Mouse (Mus musculus) adrenal gland, adult 18-20 months (tissue): ENCODE results near the gene Itga7. TPM values are rescaled to one million over a fixed set of nuclear protein-coding genes. Genes with fewer than 3 reads are reported as not detected.

Experiments used
- DNase-seq, 2 experiments: peaks; one replicate each; pipeline ENCODE4 v3.0.0; 2021 to 2022; ENCODE audit warnings: low spot score in 2 of 2
- long read RNA-seq, 2 experiments: library from polyadenylated mRNA; stranded (forward); transcript quantifications; one replicate each; pipeline ENCODE4 v2.0.0; 2021
- total RNA-seq, 2 experiments: library from RNA; stranded (reverse); gene quantifications; 1 replicate in 1 of 2; 2 replicates in 1 of 2; pipeline ENCODE4 v1.2.3; 2021

Itga7 gene
- total RNA-seq: 10 to 100 TPM; 10.7 to 25.7 TPM
- long read RNA-seq, experiment 1, full-length matches to known transcripts: 18 of 25 reads
- long read RNA-seq, experiment 1, partial matches to known transcripts: 3 of 25 reads
- long read RNA-seq, experiment 1, other reads (novel, unspliced or antisense): 4 of 25 reads
- long read RNA-seq, experiment 2, full-length matches to known transcripts: 1 of 10 reads
- long read RNA-seq, experiment 2, partial matches to known transcripts: 7 of 10 reads
- long read RNA-seq, experiment 2, other reads (novel, unspliced or antisense): 2 of 10 reads

- DNase-seq: peak in 1 of 2 experiments; percentile 44
Measured at GRCm38 (mm10) chr10:128933574-128933973, at the start of gene Itga7. TSS of gene Itga7 (plus strand) at chr10:128933818.

- DNase-seq: no peak
Measured at GRCm38 (mm10) chr10:128888941-128889827, 44.4 kb upstream of the Itga7 start.

DNA sequence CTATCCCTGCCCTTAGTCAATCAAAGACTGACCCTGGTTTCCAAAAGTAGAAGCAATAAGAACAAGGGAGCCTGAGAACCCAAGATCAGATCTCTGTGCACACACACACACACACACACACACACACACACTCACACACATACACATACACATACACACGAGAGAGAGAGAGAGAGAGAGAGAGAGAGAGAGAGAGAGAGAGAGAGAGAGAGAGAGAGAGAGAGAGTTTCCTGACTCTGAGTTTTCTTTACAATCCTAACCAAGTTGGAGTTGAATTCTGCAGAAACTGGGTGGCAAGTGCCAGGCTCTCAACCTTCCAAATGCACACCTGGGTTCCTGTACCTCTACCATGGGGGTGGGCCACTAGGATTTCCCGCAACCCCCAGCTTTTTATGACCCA lies 43.8 kb upstream of the Itga7 start:
- no peak for DNase-seq

GRCm38 (mm10) chr10:128890383-128891295 lies 43.0 kb upstream of the Itga7 start:
- DNase-seq: no peak

DNA sequence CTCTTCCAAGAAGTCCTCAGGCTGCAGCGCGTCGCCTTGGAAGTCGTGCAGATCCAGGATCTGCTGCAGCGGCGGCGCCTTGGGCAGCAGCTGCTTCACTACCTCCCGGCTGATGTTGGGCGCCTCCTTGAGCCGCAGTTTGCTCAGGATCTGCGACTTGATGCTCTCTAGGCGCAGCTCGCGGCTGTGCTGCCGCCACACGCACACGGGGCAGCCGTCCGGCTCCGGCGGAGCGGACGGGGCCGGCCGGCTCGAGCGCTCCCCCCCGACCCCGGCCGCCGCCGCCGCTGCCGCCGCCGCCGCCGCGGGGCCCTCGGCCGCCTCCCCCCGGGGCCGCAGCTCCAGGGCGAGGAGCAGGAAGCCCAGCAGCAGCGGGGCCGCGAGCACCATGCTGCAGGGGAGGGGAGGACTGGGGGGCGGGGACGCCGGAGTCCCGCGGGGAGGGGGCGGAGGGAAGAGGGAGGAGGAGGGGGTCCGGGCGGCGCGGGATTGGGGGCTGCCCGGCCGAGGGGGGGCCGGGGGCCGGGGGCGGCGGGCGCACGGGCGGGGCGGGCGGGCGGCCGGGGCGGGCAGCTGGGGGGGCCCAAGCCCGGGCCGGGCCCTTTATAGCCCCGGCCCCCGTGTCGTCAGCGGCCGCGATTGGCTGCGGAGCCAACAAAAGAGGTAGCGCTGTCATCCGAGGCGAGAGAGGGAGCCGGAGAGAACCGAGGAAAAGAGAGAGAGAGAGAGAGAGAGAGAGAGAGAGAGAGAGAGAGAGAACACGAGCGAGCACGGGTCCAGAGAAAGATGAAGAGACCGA lies 42.1 kb upstream of the Itga7 start, which contains the start of gene Gdf11:
Gene Gdf11 (minus strand): TSS at position 423 of the 799 bp plus-strand sequence.
- peak; percentile 31 to 39 for DNase-seq

DNA sequence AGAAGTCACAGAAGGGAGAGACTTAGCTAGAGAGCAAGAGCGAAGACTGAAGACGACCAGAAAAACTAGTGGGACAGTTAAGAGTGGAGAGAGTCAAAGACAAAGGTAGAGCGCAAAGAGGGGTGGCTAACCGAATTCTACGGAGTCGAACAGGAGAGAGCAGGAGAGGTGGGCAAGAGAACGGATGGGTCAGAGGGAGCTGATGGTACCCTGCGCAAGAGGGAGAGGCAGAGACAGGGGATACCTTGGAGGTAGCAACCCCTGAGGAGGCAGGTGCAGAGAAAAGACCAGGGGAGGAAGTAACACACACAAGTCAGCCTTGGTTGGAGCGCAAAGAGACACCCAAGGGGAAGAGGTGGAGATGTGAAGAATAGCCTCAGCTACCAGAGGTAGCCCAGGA lies 41.4 kb upstream of the Itga7 start:
- no peak for DNase-seq

DNA sequence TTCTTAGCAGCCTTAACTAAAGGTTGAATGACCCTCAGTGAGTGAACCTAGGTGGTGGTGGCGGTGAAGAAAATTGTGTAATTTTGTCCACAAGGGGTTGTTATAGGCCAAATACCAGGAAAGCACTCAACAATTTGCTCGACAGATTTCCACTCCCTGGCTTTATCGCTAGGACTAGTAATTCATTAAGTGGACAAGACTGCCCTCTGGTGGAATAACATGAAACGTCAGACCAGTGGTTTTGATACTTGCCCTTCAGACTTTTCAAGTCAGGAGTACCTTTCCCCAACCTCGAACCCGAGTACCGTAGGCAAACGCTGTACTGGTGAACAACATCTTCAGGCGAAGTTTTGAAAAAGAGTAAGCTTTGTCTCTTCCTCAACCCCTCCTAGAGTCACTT lies 38.2 kb upstream of the Itga7 start:
- peak in 1 of 2 experiments; percentile 71 for DNase-seq

- DNase-seq: no peak
Measured at GRCm38 (mm10) chr10:128895952-128896693, 37.5 kb upstream of the Itga7 start.

DNA sequence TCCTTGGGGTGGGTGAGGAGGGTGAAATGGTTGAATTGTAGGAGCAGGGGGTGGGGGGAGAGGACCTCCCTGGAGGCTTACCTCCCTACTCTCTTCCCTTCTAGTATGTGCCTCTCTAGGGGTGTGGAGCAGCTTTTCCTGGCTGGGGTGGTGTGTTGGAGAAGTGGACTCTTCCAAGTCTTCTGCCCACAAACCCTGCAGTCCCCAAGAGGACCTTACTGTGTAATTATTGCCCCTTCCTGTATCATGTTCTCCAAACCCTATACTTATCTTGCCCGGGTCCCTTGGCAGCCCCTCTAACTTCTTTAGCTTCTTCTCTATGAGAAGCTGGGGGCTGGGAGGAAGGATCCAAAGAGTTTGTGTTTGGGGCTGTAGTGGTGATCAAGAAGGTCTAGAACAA lies 36.8 kb upstream of the Itga7 start:
- no peak for DNase-seq

- DNase-seq: no peak
Measured at GRCm38 (mm10) chr10:128897501-128897900, 36.1 kb upstream of the Itga7 start.

- DNase-seq: no peak
Measured at GRCm38 (mm10) chr10:128899759-128900490, 33.7 kb upstream of the Itga7 start.

DNA sequence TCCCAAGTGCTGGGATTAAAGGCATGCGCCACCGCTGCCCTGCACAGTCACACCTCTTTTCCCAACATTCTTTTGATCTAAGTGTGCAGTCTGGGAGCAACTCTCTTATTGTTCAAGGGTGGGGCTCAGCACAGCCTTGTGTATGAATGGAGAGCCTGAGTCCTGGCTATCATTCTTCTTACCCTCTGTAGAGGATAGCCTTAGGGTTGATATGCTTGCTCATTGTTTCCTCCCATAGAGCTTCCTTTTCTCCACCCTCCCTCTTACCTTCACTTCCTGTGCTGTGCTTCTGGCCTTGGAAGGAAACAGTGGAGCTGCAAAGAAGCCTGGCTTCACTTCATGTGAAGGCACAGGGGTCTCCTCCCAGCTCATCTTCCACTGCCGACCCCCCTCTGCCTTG lies 32.9 kb upstream of the Itga7 start, which contains the start of gene Cd63:
Gene Cd63 (plus strand): TSS at position 292 of the 400 bp plus-strand sequence.
- DNase-seq: no peak

DNA sequence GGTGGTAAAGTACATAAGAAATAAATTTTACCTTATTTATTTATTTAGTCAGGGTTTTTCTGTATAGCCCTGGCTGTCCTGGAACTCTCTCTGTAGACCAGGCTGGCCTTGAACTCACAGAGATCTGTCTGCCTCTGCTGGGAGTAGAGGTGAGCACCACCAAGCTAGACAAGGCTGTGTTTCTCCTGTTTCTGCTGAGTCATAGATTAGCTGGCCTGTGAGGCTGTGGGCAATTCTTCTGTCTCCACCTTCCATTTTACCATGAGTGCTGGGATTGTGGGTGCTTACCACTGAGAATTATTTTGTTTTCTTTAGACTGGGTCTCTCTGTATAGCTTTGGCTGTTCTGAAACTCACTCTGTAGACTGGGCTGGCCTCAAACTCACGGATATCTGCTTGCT lies 32.2 kb upstream of the Itga7 start:
- DNase-seq: no peak

DNA sequence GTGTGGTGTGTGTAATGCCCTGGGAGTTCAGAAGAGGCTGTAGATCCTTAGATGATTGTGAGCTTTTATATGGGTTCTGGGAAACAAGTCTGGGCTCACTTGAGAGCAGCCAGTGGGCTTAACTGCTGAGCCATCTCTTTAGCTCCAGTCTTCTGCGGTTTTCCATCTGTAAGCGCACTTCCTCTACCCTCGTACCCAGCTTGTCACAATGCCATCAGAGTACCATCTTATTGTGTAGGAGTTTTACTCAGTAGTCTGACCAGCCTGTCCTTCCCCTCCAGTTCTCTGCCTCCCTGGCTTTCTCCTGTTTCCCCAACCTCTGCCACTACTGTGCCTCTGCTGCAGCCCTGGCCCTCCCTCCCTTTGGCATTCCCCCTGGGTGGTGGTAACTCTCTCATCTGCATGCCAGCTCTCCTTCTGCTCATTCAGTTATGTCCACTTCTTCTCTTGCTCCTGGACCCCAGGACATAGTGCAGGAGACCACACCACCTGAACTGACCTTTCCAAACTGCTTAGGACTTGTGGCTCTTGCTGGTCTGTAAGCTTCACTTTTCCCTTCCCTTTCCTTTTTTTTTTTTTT lies 31.1 kb upstream of the Itga7 start:
- DNase-seq: no peak

DNA sequence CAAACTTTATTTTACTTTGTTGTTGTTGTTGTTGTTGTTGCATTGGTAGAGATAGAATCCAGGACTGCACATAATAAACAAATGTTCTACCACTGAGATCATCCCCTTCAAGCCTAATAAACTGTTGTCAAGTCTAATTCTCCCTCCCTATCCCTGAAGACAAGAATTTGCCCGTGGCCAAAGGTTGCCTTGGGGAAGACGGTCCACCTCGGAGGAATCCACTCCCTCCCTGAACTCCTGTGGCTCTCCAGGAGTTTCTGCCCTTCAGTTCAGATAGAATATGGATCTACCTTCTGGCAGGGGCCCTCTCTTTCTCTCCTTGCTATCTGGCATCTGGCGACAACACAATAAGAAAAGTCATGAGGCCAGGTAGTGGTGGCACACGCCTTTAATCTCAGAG lies 28.8 kb upstream of the Itga7 start:
- DNase-seq: no peak

GRCm38 (mm10) chr10:128908778-128909448 lies 24.7 kb upstream of the Itga7 start:
- no peak for DNase-seq

DNA sequence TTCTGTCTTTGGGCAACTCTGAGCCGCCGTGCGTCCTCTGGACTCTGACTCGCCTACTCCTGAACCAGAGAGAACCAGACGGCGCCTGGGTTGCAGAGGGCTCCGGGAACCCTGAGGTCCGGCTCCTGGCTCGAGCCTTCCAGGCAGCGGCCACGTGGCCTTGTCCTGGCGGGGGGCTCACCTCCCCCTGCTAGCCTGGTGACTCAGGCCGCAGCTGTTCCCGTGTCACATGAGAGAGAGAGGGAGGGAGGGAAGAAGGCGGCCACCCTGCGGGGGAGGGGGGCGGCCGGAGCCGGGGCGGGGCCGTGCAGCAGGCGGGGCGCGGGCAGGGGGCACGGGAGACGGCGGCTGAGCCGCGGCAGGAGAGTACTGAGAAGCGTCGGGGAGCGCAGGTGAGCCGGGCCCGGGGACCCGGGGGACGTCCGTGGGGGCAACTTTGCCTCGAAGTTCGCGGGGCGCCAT lies 24.0 kb upstream of the Itga7 start:
- peak; percentile 82 to 84 for DNase-seq
